Mouse (Mus musculus) CH12.LX (cell line): ENCODE data around the gene Hypk. TPM values are rescaled to one million over a fixed set of nuclear protein-coding genes. Genes with fewer than 3 reads are reported as not detected.

Experiments
- DNase-seq: peaks from one replicate; pipeline ENCODE4 v3.0.0-alpha.2; 2013; ENCODE audit errors: extremely low read depth
- H3K27ac ChIP-seq: 2 replicates; pipeline ENCODE4 v1.5.1; 2012; ENCODE audit warnings: low read depth, mild to moderate bottlenecking, control low read depth, moderate library complexity; ENCODE audit not compliant: insufficient read depth
- H3K27me3 ChIP-seq: replicated peaks from 2 replicates; pipeline ENCODE3; 2012; ENCODE audit warnings: inconsistent platforms
- H3K36me3 ChIP-seq, 2 experiments: replicated peaks in 1 of 2; 2 replicates each; pipeline versions ENCODE3 to v1.6.1; 2012; ENCODE audit warnings: inconsistent platforms in 1 of 2, low read length in 1 of 2, mild to moderate bottlenecking in 1 of 2, mixed read lengths in 1 of 2, moderate library complexity in 1 of 2; ENCODE audit not compliant: control insufficient read depth in 1 of 2, insufficient read depth in 1 of 2
- H3K4me1 ChIP-seq, 2 experiments: 2 replicates each; pipeline ENCODE4 v1.6.1; 2012; ENCODE audit warnings: inconsistent platforms in 1 of 2, moderate library complexity in 1 of 2; ENCODE audit not compliant: insufficient read depth in 2 of 2, control insufficient read depth in 1 of 2
- H3K4me2 ChIP-seq: 2 replicates; pipeline ENCODE4 v1.6.1; 2012; ENCODE audit warnings: low read depth, mild to moderate bottlenecking, control low read depth; ENCODE audit not compliant: poor library complexity, insufficient read depth, severe bottlenecking
- H3K4me3 ChIP-seq, 3 experiments: fragments of 150-350 bp in 1 of 3; sonication (generic) in 1 of 3; replicated peaks in 1 of 3; 2 replicates each; pipeline versions ENCODE3 to v1.5.1; 2011 to 2012; ENCODE audit warnings: low read depth in 2 of 3, low read length in 2 of 3, mild to moderate bottlenecking in 2 of 3, moderate library complexity in 2 of 3, control low read depth in 1 of 3, improper control_type of control experiment in 1 of 3, inconsistent platforms in 1 of 3, mixed read lengths in 1 of 3; ENCODE audit not compliant: poor library complexity in 1 of 3
- H3K79me2 ChIP-seq: replicated peaks from 2 replicates; pipeline ENCODE4 v1.6.1; 2012; ENCODE audit warnings: mild to moderate bottlenecking, moderate library complexity; ENCODE audit not compliant: control insufficient read depth, poor library complexity, insufficient read depth, severe bottlenecking; ENCODE audit errors: extremely low read depth
- H3K9ac ChIP-seq: 2 replicates; pipeline ENCODE4 v1.6.1; 2012; ENCODE audit warnings: low read depth, mild to moderate bottlenecking, control low read depth, moderate library complexity; ENCODE audit not compliant: insufficient read depth
- H3K9me3 ChIP-seq: replicated peaks from 2 replicates; pipeline ENCODE3; 2012; ENCODE audit warnings: low read length, inconsistent platforms, mixed read lengths
- CHD2 ChIP-seq: IDR thresholded peaks from 2 replicates; pipeline ENCODE4 v1.6.1; 2011; ENCODE audit warnings: low read length, improper control_type of control experiment
- EP300 ChIP-seq: IDR thresholded peaks from 2 replicates; pipeline ENCODE4 v1.6.1; 2011; ENCODE audit warnings: low read length, improper control_type of control experiment
- GABPA ChIP-seq: IDR thresholded peaks from 2 replicates; pipeline ENCODE4 v1.6.1; 2012; ENCODE audit warnings: low read depth, low read length, improper control_type of control experiment, inconsistent platforms; ENCODE audit not compliant: insufficient replicate concordance
- HCFC1 ChIP-seq: IDR thresholded peaks from 2 replicates; pipeline ENCODE4 v1.6.1; 2012; ENCODE audit warnings: low read depth, mild to moderate bottlenecking, inconsistent platforms, low read length, improper control_type of control experiment
- JUN ChIP-seq: IDR thresholded peaks from 2 replicates; pipeline ENCODE4 v1.6.1; 2011; ENCODE audit warnings: low read depth, mild to moderate bottlenecking, low read length, improper control_type of control experiment, moderate library complexity; ENCODE audit not compliant: insufficient read depth
- JUND ChIP-seq: conservative IDR thresholded peaks from 2 replicates; pipeline ENCODE4 v1.6.1; 2011; ENCODE audit warnings: low read depth, low read length, improper control_type of control experiment
- KAT2A ChIP-seq: IDR thresholded peaks from 2 replicates; pipeline ENCODE4 v1.6.1; 2012; ENCODE audit warnings: low read length, improper control_type of control experiment, inconsistent platforms; ENCODE audit not compliant: insufficient replicate concordance
- MAFK ChIP-seq: IDR thresholded peaks from 2 replicates; pipeline ENCODE4 v1.6.1; 2011; ENCODE audit warnings: low read length, improper control_type of control experiment; ENCODE audit not compliant: insufficient replicate concordance
- MAZ ChIP-seq: IDR thresholded peaks from 2 replicates; pipeline ENCODE4 v1.6.1; 2012; ENCODE audit warnings: low read depth, mild to moderate bottlenecking, inconsistent platforms, low read length, improper control_type of control experiment, moderate library complexity
- MXI1 ChIP-seq: IDR thresholded peaks from 2 replicates; pipeline ENCODE4 v1.6.1; 2011; ENCODE audit warnings: mild to moderate bottlenecking, low read depth, low read length, improper control_type of control experiment
- MYC ChIP-seq: IDR thresholded peaks from 2 replicates; pipeline ENCODE4 v1.6.1; 2011; ENCODE audit warnings: low read depth, mild to moderate bottlenecking, improper control_type of control experiment, low read length
- NELFE ChIP-seq: IDR thresholded peaks from 2 replicates; pipeline ENCODE4 v1.6.1; 2011; ENCODE audit warnings: low read depth, low read length, improper control_type of control experiment
- RAD21 ChIP-seq: IDR thresholded peaks from 2 replicates; pipeline ENCODE4 v1.6.1; 2011; ENCODE audit warnings: low read depth, mild to moderate bottlenecking, low read length, improper control_type of control experiment, moderate library complexity
- SIN3A ChIP-seq: IDR thresholded peaks from 2 replicates; pipeline ENCODE4 v1.6.1; 2012; ENCODE audit warnings: low read length, improper control_type of control experiment, inconsistent platforms
- TBP ChIP-seq: conservative IDR thresholded peaks from 2 replicates; pipeline ENCODE4 v1.6.1; 2011; ENCODE audit warnings: low read depth, low read length, improper control_type of control experiment
- ZC3H11A ChIP-seq: IDR thresholded peaks from 2 replicates; pipeline ENCODE4 v1.6.1; 2012; ENCODE audit warnings: low read depth, mild to moderate bottlenecking, inconsistent platforms, low read length, improper control_type of control experiment
- ZKSCAN1 ChIP-seq: IDR thresholded peaks from 2 replicates; pipeline ENCODE4 v1.6.1; 2012; ENCODE audit warnings: low read depth, inconsistent platforms, low read length, improper control_type of control experiment, borderline replicate concordance
- ZMIZ1 ChIP-seq: IDR thresholded peaks from 2 replicates; pipeline ENCODE4 v1.6.1; 2012; ENCODE audit warnings: low read depth, mild to moderate bottlenecking, inconsistent platforms, low read length, improper control_type of control experiment
- ZNF384 ChIP-seq: IDR thresholded peaks from 2 replicates; pipeline ENCODE4 v1.6.1; 2012; ENCODE audit warnings: low read depth, low read length, improper control_type of control experiment, inconsistent platforms
- dilution Hi-C: fragments of 300-500 bp; cut with MboI; formaldehyde crosslinking; loops from 2 replicates; pipeline ENCODE4 v1.14.3; 2020; ENCODE audit warnings: low sequenced_read_pairs; ENCODE audit not compliant: extremely low pct_unique_long_range_greater_than_20kb, extremely low pct_ligation_motif_present
- in situ Hi-C: fragments of 300-500 bp; cut with MboI; formaldehyde crosslinking; loops from 3 replicates; pipeline ENCODE4 v1.14.3; 2019; ENCODE audit warnings: low sequenced_read_pairs, low pct_ligation_motif_present, low pct_unique_long_range_greater_than_20kb, mixed read lengths
- polyA plus RNA-seq: library from polyadenylated mRNA; unstranded; fragments of >175 nt; gene quantifications from 2 replicates; pipeline ENCODE4 v1.2.1, GENCODE M21; 2012; ENCODE audit warnings: low read depth; ENCODE audit not compliant: insufficient read length
- total RNA-seq, 2 experiments: library from RNA; depleted of rRNA; stranded (reverse); fragments of 300-350 nt in 1 of 2; fragments of >200 nt in 1 of 2; gene quantifications; 2 replicates each; pipeline ENCODE4 v1.2.3; 2012 to 2014

Hypk gene
- total and polyA plus RNA-seq, 3 experiments = 11.7 to 119 (median 15.4) TPM

DNA sequence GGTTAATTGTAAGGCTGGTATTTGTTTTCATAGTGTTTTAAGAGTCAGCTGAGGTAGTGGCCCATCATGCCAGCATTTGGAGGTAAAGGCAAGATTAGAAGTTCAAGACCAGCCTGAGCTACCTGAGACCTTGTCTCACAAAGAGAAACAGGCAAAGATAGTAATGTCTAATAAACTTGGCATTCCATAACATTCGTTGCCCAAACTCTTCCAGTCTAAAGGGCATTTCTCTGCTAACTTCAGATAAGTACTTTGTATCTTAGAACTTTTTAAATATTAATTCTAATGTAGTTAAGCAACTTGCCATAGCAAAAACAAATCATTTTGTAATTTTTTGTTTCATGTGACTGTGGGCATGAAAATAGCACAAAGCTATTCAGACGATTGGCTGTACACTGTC is 29.9 kb upstream of the Hypk start:
- Histone ChIP-seq H3K27ac (no peak overlapping the region), H3K27me3 (no peaks in the 10 kb centered on the region), H3K9ac (no peak overlapping the region), H3K4me3 (no peak overlapping the region), H3K79me2 (peaks cover 56% of the 10 kb centered on the region), H3K4me2 (no peak overlapping the region), H3K4me1 (peaks cover 8 to 24% of the 10 kb centered on the region in 2 experiments; a peak in 3 of 4 replicates), H3K36me3 (peaks cover 31 to 76% of the 10 kb centered on the region in 2 experiments), H3K9me3 (no peaks in the 10 kb centered on the region)
- DNase-seq = no peak
- in situ Hi-C loops (no loop called here), dilution Hi-C loops (no loop called here)
- TF ChIP-seq TBP = no peak
- TF ChIP-seq CHD2 = no peak
- TF ChIP-seq JUN = no peak

DNA sequence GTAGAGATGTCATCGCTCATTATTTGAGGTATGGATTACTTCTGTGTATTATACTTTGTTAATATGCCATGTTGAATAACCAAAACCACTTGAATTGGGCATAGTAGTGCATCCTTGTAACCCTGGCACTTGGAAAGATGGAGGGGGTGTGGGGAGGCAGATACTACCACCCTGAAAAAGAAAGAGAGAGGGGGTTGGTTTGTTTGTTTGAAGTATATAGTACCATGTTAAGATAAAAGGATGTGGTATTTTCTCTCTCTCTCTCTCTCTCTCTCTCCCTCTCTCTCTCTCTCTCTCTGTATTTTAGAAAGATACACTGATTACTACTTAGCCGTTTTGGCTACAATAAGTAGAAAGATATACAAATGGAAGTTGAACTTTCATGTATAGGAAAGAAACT is 27.2 kb upstream of the Hypk start:
- Histone ChIP-seq H3K4me3 (no peak overlapping the region), H3K9me3 (no peaks in the 10 kb centered on the region), H3K9ac (no peak overlapping the region), H3K4me1 (peaks cover 0 to 8% of the 10 kb centered on the region in 2 experiments; a peak in 2 of 4 replicates), H3K27ac (no peak overlapping the region), H3K79me2 (peaks cover 38% of the 10 kb centered on the region), H3K36me3 (peaks cover 44 to 82% of the 10 kb centered on the region in 2 experiments), H3K4me2 (no peak overlapping the region), H3K27me3 (no peaks in the 10 kb centered on the region)
- in situ Hi-C loops (no loop called here), dilution Hi-C loops (no loop called here)
- no peak for DNase-seq
- TF ChIP-seq JUND (no peak), ZC3H11A (no peak), JUN (no peak), MAFK (no peak), ZMIZ1 (no peak), NELFE (no peak), ZNF384 (no peak), GABPA (no peak), SIN3A (no peak), MAZ (no peak), ZKSCAN1 (no peak), EP300 (no peak), HCFC1 (no peak), MXI1 (no peak), KAT2A (no peak), MYC (no peak), RAD21 (no peak)
